Mouse (Mus musculus) liver, adult 2 months (tissue): ENCODE data around the gene Heg1. TPM values are rescaled to one million over a fixed set of nuclear protein-coding genes. Genes with fewer than 3 reads are reported as not detected.

Experiments
- DNase-seq: peaks from one replicate; pipeline ENCODE4 v3.0.0-alpha.2; 2011; ENCODE audit warnings: low read depth, low spot score; ENCODE audit errors: extremely low read depth
- H3K27ac ChIP-seq: fragments of 200-500 bp; replicated peaks from 2 replicates; pipeline ENCODE4 v1.5.1; 2012; ENCODE audit warnings: low read depth, mild to moderate bottlenecking, control low read depth, inconsistent platforms, low read length; ENCODE audit not compliant: insufficient read depth
- H3K27me3 ChIP-seq: fragments of 200-500 bp; 2 replicates; pipeline ENCODE4 v1.6.1; 2012; ENCODE audit warnings: mild to moderate bottlenecking, moderate library complexity, low read length, inconsistent platforms; ENCODE audit not compliant: control insufficient read depth, insufficient read depth
- H3K36me3 ChIP-seq: fragments of 200-500 bp; 2 replicates; pipeline ENCODE4 v1.6.1; 2012; ENCODE audit warnings: low read length, inconsistent platforms; ENCODE audit not compliant: control insufficient read depth, insufficient read depth
- H3K4me1 ChIP-seq: fragments of 200-500 bp; 2 replicates; pipeline ENCODE4 v1.6.1; 2011; ENCODE audit warnings: low read length; ENCODE audit not compliant: control insufficient read depth, insufficient read depth
- H3K4me3 ChIP-seq: fragments of 200-500 bp; 2 replicates; pipeline ENCODE4 v1.5.1; 2011; ENCODE audit warnings: low read depth, mild to moderate bottlenecking, control low read depth, low read length, moderate library complexity; ENCODE audit not compliant: insufficient read depth
- H3K79me2 ChIP-seq: fragments of 200-500 bp; 2 replicates; pipeline ENCODE4 v1.6.1; 2012; ENCODE audit warnings: inconsistent platforms, mild to moderate bottlenecking, low read length, moderate library complexity; ENCODE audit not compliant: control insufficient read depth, insufficient read depth
- H3K9ac ChIP-seq: fragments of 200-500 bp; 2 replicates; pipeline ENCODE4 v1.6.1; 2012; ENCODE audit warnings: low read depth, mild to moderate bottlenecking, control low read depth, inconsistent platforms, low read length
- CTCF ChIP-seq: fragments of 200-500 bp; IDR thresholded peaks from 2 replicates; pipeline ENCODE4 v1.5.1; 2011; ENCODE audit warnings: low read depth, low read length, control low read depth
- POLR2A ChIP-seq: fragments of 200-500 bp; IDR thresholded peaks from 2 replicates; pipeline ENCODE4 v1.6.1; 2011; ENCODE audit warnings: low read length, control low read depth; ENCODE audit not compliant: insufficient read depth; ENCODE audit errors: extremely low read depth
- WGBS: fragments of 180-500 bp; shearing (Covaris S2); methylation state at CpG from one replicate; pipeline ENCODE4 v1.1.7; 2018; 5-methylcytosine and 5-hydroxymethylcytosine counted together
- polyA plus RNA-seq: library from polyadenylated mRNA; depleted of rRNA; stranded (reverse); fragments of >200 nt; gene quantifications from 2 replicates; pipeline ENCODE4 v1.2.3, GENCODE M21; 2012
- total RNA-seq: library from RNA; depleted of rRNA; stranded (reverse); fragments of >200 nt; gene quantifications from 2 replicates; pipeline ENCODE4 v1.2.3, GENCODE M21; 2014

Heg1 gene
- total and polyA plus RNA-seq, 2 experiments = 5.8 to 8.6 TPM

GRCm38 (mm10) chr16:33668448-33668847 is 15.7 kb upstream of the Heg1 start:
- Histone ChIP-seq H3K27me3 (no peaks in the 10 kb centered on the region), H3K36me3 (no peaks in the 10 kb centered on the region), H3K4me1 (no peaks in the 10 kb centered on the region), H3K4me3 (no peak overlapping the region), H3K9ac (no peak overlapping the region), H3K27ac (no peak overlapping the region), H3K79me2 (no peaks in the 10 kb centered on the region)
- WGBS = 82% methylated on average over 2 of the region's 2 CpGs
- no peak for TF ChIP-seq POLR2A
- TF ChIP-seq CTCF = no peak
- DNase-seq = no peak

- no peak for DNase-seq
- 95% methylated on average over 1 of the region's 1 CpGs for WGBS
- H3K4me3 ChIP-seq = no peak overlapping the region
- no peaks in the 10 kb centered on the region for H3K79me2 ChIP-seq
- H3K4me1 ChIP-seq = no peaks in the 10 kb centered on the region
- H3K27me3 ChIP-seq = no peaks in the 10 kb centered on the region
- H3K9ac ChIP-seq = no peak overlapping the region
- no peak for TF ChIP-seq POLR2A
- no peak for TF ChIP-seq CTCF
- no peak overlapping the region for H3K27ac ChIP-seq
- no peaks in the 10 kb centered on the region for H3K36me3 ChIP-seq
Observed at GRCm38 (mm10) chr16:33669072-33669471, 15.1 kb upstream of the Heg1 start.

GRCm38 (mm10) chr16:33670340-33670739 is 13.8 kb upstream of the Heg1 start:
- 83% methylated on average over 3 of the region's 3 CpGs for WGBS
- no peaks in the 10 kb centered on the region for H3K4me1 ChIP-seq
- no peaks in the 10 kb centered on the region for H3K79me2 ChIP-seq
- no peaks in the 10 kb centered on the region for H3K27me3 ChIP-seq
- no peak for DNase-seq
- no peak overlapping the region for H3K27ac ChIP-seq
- H3K4me3 ChIP-seq = no peak overlapping the region
- H3K36me3 ChIP-seq = no peaks in the 10 kb centered on the region
- no peak for TF ChIP-seq CTCF
- TF ChIP-seq POLR2A = no peak
- no peak overlapping the region for H3K9ac ChIP-seq

- H3K4me3 ChIP-seq = no peak overlapping the region
- no peaks in the 10 kb centered on the region for H3K36me3 ChIP-seq
- 93% methylated on average over 2 of the region's 2 CpGs for WGBS
- no peak overlapping the region for H3K27ac ChIP-seq
- H3K79me2 ChIP-seq = no peaks in the 10 kb centered on the region
- no peaks in the 10 kb centered on the region for H3K27me3 ChIP-seq
- DNase-seq = no peak
- no peaks in the 10 kb centered on the region for H3K4me1 ChIP-seq
- TF ChIP-seq CTCF (no peak), POLR2A (no peak)
- H3K9ac ChIP-seq = no peak overlapping the region
Observed at GRCm38 (mm10) chr16:33670933-33671332, 13.2 kb upstream of the Heg1 start.

DNA sequence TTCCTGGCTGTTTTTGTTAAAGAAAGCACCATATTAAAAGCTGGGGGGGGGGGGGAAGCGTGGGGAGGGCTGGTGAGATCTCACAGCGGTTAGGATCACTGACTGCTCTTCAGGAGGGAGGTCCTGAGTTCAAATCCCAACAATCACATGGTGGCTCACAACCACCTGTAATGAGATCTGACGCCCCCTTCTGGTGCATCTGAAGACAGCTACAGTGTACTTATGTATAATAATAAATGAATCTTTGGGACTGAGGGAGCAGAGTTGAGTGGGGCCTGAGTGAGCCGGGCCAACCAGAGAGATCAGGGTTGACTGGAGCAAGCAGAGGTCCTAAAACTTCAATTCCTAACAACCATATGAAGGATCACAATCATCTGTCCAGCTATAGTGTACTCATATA is 12.0 kb upstream of the Heg1 start:
- no peak overlapping the region for H3K9ac ChIP-seq
- H3K79me2 ChIP-seq = no peaks in the 10 kb centered on the region
- no peak overlapping the region for H3K4me3 ChIP-seq
- no peak for DNase-seq
- H3K27ac ChIP-seq = no peak overlapping the region
- TF ChIP-seq POLR2A (no peak), CTCF (no peak)
- H3K27me3 ChIP-seq = no peaks in the 10 kb centered on the region
- 90% methylated on average over 4 of the region's 4 CpGs for WGBS
- no peaks in the 10 kb centered on the region for H3K36me3 ChIP-seq
- H3K4me1 ChIP-seq = no peaks in the 10 kb centered on the region

DNA sequence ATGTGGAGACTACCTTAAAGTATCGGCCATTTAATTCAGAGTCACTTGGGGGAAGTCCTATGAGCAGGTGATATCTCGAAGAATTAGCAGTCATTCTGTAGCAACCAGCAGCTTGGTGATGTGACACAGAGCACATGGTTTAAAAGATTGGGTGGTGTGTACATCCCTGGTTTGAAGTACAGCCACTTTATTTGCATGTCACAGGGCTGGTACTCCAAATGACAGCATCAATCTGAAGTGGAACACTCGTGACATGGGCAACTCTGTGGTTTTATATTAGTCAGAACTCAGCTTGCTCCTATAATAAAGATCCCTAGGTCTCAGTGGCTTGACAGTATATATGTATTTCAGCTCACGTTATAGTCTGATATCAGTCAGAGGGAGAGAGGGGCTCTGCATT is 11.5 kb upstream of the Heg1 start:
- 97% methylated on average over 4 of the region's 4 CpGs for WGBS
- Histone ChIP-seq H3K36me3 (no peaks in the 10 kb centered on the region), H3K4me3 (no peak overlapping the region), H3K27me3 (no peaks in the 10 kb centered on the region), H3K79me2 (no peaks in the 10 kb centered on the region), H3K9ac (no peak overlapping the region), H3K4me1 (no peaks in the 10 kb centered on the region), H3K27ac (no peak overlapping the region)
- no peak for DNase-seq
- TF ChIP-seq POLR2A (no peak), CTCF (no peak)
